Mouse (Mus musculus) heart, postnatal 4 days (tissue): Measurements from ENCODE around the gene Rab11fip5. TPM values are rescaled to one million over a fixed set of nuclear protein-coding genes. Genes with fewer than 3 reads are reported as not detected.

Experiments used
- DNase-seq: peaks from one replicate; pipeline ENCODE4 v3.0.0; 2021
- total RNA-seq, 2 experiments: library from RNA; stranded (reverse); gene quantifications; 2 replicates each; pipeline ENCODE4 v1.2.3; 2021

The Rab11fip5 gene
- total RNA-seq, 2 experiments from 2014 or later: 74.7 to 79.8 TPM

GRCm38 (mm10) chr6:85346028-85346634 is 28.3 kb downstream of the Rab11fip5 start:
- DNase-seq: peak; percentile 91

GRCm38 (mm10) chr6:85344929-85345328 is 29.5 kb downstream of the Rab11fip5 start:
- no peak for DNase-seq

- DNase-seq: no peak
Measured at GRCm38 (mm10) chr6:85343027-85343426, 31.4 kb downstream of the Rab11fip5 start.

GRCm38 (mm10) chr6:85341814-85342501 is 32.5 kb downstream of the Rab11fip5 start:
- no peak for DNase-seq

GRCm38 (mm10) chr6:85340184-85340583 is 34.2 kb downstream of the Rab11fip5 start:
- no peak for DNase-seq

GRCm38 (mm10) chr6:85339273-85339901 is 35.0 kb downstream of the Rab11fip5 start:
- DNase-seq: peak; percentile 64

- DNase-seq: no peak
Measured at GRCm38 (mm10) chr6:85336944-85337343, 37.5 kb downstream of the Rab11fip5 start.

- no peak for DNase-seq
Measured at GRCm38 (mm10) chr6:85335352-85335751, 39.1 kb downstream of the Rab11fip5 start.

- DNase-seq: no peak
Measured at GRCm38 (mm10) chr6:85334851-85335250, 39.6 kb downstream of the Rab11fip5 start.

GRCm38 (mm10) chr6:85334251-85334650 is 40.2 kb downstream of the Rab11fip5 start:
- DNase-seq: no peak

GRCm38 (mm10) chr6:85333732-85334131 is 40.7 kb downstream of the Rab11fip5 start:
- no peak for DNase-seq

GRCm38 (mm10) chr6:85333000-85333669 is 41.3 kb downstream of the Rab11fip5 start, which contains the start of gene Sfxn5:
Gene Sfxn5 (minus strand): TSS chr6:85333422.
- peak; percentile 97 for DNase-seq

GRCm38 (mm10) chr6:85332351-85332999 is 42.0 kb downstream of the Rab11fip5 start:
- DNase-seq: no peak

- no peak for DNase-seq
Measured at GRCm38 (mm10) chr6:85331736-85332135, 42.7 kb downstream of the Rab11fip5 start.

GRCm38 (mm10) chr6:85331221-85331735 is 43.2 kb downstream of the Rab11fip5 start:
- DNase-seq: no peak

GRCm38 (mm10) chr6:85329666-85330185 is 44.7 kb downstream of the Rab11fip5 start:
- DNase-seq: no peak

- no peak for DNase-seq
Measured at GRCm38 (mm10) chr6:85326564-85326963, 47.9 kb downstream of the Rab11fip5 start.

GRCm38 (mm10) chr6:85325109-85325508 is 49.3 kb downstream of the Rab11fip5 start:
- DNase-seq: no peak

GRCm38 (mm10) chr6:85320445-85320866 is 54.0 kb downstream of the Rab11fip5 start:
- DNase-seq: no peak

- no peak for DNase-seq
Measured at GRCm38 (mm10) chr6:85316211-85316610, 58.2 kb downstream of the Rab11fip5 start.

GRCm38 (mm10) chr6:85314064-85314798 is 60.2 kb downstream of the Rab11fip5 start:
- DNase-seq: no peak
